Mouse (Mus musculus): ENCODE results near the gene Naa40. TPM values are rescaled to one million over a fixed set of nuclear protein-coding genes. Genes with fewer than 3 reads are reported as not detected.

Gene Naa40
- 10 to 100 TPM; 28.4 to 30.2 TPM for total RNA-seq (2023)

GRCm38 (mm10) chr19:7240782-7241690 is at the start of gene Naa40:
Gene Naa40, minus strand, starts transcription at chr19:7241183.

GRCm38 (mm10) chr19:7267091-7267741 is 26.2 kb upstream of the Naa40 start, which contains the start of gene Rcor2:
Gene Rcor2, plus strand, starts transcription at chr19:7267325.

GRCm38 (mm10) chr19:7217162-7217925 is 23.6 kb downstream of the Naa40 start, which contains the start of gene Cox8a:
Gene Cox8a, minus strand, starts transcription at chr19:7217616.

GRCm38 (mm10) chr19:7205753-7206736 is 34.9 kb downstream of the Naa40 start, which contains the start of gene Otub1:
Gene Otub1, minus strand, starts transcription at chr19:7206316.

Other genes starting within 250 kb of the Naa40 start
- gene Dnajc4, start 248.6 kb downstream of the Naa40 start, total RNA-seq (2023): 10 to 100 TPM; 22.5 to 25.3 TPM
- 10 to 100 TPM; 11.1 to 16.9 TPM for gene Nudt22, start 245.1 kb downstream of the Naa40 start, total RNA-seq (2023)
- gene Trpt1, start 245.1 kb downstream of the Naa40 start, total RNA-seq (2023): 1 to 10 TPM; 1.4 to 1.9 TPM
- 100 to 1,000 TPM; 282 to 286 TPM for gene Fermt3, start 221.7 kb downstream of the Naa40 start, total RNA-seq (2023)
- 10 to 100 TPM; 61.2 to 64.6 TPM for gene Stip1, start 201.2 kb downstream of the Naa40 start, total RNA-seq (2023)
- gene Macrod1, start 184.4 kb downstream of the Naa40 start, total RNA-seq (2023): 1 to 10 TPM; 6.4 to 8.0 TPM
- not detected for gene Flrt1, start 135.5 kb downstream of the Naa40 start, total RNA-seq (2023)
- 10 to 100 TPM; 77.9 to 92.2 TPM for gene Otub1, start 34.9 kb downstream of the Naa40 start, total RNA-seq (2023)
- 100 to 1,000 TPM; 337 to 344 TPM for gene Cox8a, start 23.6 kb downstream of the Naa40 start, total RNA-seq (2023)
- gene Rcor2, start 26.1 kb upstream of the Naa40 start, total RNA-seq (2023): not detected
- gene Mark2, start 100.7 kb upstream of the Naa40 start, total RNA-seq (2023): 100 to 1,000 TPM; 140 to 159 TPM
- gene Spindoc, start 141.8 kb upstream of the Naa40 start, total RNA-seq (2023): 10 to 100 TPM; 15.7 to 21.1 TPM
- 1 to 10 TPM; 3.2 to 3.4 TPM for gene 2700081O15Rik, start 176.4 kb upstream of the Naa40 start, total RNA-seq (2023)
- gene Rtn3, start 242.1 kb upstream of the Naa40 start, total RNA-seq (2023): 10 to 100 TPM; 84.6 to 85.5 TPM

All from monocyte, adult 59 days (primary cell).